Mouse (Mus musculus) 3134 (cell line): Measurements from ENCODE around the gene Tspo.

ENCODE experiments used
- DNase-seq: peaks from one replicate; pipeline ENCODE4 v3.0.0-alpha.2; 2011; ENCODE audit warnings: low spot score; ENCODE audit not compliant: insufficient read length; ENCODE audit errors: extremely low read depth

Tspo gene

DNA sequence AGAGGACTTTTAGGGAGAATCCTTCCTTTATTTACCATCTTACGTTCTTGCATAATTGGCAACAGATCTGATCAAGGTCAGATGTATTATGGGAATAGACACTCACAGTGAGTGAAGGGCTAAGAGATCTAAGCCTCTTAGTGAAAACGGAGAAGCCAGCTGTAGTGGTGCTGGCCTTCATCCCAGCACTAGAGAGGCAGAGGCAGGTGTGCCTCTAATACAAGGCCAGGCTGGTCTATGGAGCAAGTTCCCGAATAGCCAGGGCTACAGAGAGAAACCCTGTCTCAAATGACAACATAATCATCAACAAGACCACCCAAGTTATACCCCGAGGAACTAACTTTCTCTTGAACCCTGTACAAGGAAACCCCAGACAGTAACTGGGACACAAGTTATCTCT, 19.5 kb downstream of the Tspo start:
- no peak for DNase-seq

DNA sequence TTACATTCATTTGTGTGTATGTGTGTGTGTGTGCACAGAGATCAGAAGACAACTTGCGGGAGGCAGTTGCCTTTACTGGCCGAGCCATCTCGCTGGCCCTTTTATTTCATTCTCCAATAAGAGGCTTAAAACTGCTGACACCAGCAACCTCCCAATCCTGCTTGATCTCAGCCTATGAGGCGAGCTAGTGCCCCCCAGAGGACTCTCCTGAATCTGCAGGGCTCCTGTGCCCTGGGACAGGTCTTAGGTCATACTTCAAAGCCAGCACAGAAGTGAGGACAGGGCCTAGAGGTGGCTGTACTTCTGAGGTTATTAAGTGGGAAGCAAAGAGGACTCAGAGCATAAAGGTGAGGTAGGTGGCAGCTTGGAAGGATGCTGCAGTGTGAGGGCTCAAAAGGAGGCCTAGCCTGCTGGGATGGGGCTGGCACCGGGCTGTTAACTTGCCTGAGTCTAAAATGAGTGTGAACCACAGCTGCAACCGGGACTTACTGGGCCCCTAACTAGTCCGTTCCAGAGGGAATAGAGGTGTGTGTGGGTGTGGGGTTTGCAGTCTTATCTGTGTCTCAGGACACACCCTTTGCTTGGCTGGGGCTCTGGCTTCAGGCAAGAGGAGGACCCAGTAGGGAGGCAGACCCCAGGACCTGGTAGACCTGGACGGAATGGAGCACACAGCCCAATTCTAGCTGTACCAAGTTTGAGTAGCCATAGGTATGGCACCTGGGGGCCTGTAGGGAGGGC, 20.2 kb downstream of the Tspo start:
- no peak for DNase-seq

DNA sequence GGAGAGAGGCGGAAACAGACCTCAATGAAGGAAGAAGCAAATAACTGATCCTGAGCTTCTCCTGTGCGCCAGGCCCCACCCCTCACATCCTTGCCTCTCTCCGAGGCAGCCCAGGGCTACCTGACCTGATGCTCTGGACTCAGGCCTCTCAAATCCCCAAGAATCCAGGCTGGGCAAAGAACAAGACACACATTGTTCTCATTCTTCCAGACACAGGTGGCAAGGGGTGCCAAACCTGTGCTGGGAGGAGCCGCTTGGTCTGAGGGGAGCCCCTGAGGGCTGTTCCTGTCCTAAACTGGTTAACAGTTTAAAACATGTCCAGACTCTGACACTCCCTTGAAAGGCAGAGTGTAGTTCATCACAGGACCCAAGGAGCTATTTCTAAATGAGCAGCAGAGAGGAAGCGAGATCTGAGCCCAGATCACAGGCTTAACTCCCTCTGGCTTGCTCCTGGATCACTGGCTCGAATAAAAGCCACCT, 21.4 kb downstream of the Tspo start:
- DNase-seq, result no peak

DNA sequence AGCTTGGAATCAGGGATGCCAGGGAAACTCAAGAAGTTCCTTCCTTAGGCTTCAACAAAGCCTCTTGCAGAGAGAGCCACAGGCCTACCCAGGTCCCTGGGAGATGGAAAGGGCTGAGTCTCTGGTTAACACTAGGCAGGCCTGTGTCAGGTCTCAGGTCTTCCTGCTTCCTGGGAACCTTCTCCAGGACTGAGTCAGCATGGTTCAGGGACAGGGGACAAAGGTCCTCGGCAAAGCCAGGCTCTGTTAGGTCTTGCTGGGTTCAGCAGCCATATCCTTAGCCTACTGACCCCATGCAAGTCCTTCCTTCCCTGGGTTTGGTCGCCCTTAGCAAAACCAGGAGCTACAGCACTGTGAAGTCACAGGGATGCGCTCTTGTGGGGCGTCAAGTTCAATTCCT, 27.4 kb downstream of the Tspo start:
- DNase-seq, result no peak

DNA sequence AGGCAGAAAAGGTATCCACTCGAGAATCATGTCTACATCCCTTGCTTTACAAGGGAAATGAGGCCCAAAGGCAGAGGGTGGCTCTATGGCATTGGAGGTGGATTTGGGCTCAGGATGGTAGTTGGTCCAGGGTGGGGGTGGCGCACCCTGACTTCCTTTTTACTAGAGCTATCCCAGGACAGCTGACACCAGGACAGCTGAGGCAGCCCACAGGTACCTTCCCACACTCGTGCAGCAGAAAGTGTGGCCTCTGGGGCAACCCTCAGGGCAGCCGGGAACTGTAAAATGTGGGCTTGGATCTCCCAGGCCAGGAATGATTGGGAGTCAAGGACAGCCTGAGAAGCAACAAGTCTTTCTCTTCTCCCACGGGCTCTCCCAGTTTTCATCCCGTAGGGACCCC, 28.4 kb downstream of the Tspo start:
- DNase-seq, result no peak

DNA sequence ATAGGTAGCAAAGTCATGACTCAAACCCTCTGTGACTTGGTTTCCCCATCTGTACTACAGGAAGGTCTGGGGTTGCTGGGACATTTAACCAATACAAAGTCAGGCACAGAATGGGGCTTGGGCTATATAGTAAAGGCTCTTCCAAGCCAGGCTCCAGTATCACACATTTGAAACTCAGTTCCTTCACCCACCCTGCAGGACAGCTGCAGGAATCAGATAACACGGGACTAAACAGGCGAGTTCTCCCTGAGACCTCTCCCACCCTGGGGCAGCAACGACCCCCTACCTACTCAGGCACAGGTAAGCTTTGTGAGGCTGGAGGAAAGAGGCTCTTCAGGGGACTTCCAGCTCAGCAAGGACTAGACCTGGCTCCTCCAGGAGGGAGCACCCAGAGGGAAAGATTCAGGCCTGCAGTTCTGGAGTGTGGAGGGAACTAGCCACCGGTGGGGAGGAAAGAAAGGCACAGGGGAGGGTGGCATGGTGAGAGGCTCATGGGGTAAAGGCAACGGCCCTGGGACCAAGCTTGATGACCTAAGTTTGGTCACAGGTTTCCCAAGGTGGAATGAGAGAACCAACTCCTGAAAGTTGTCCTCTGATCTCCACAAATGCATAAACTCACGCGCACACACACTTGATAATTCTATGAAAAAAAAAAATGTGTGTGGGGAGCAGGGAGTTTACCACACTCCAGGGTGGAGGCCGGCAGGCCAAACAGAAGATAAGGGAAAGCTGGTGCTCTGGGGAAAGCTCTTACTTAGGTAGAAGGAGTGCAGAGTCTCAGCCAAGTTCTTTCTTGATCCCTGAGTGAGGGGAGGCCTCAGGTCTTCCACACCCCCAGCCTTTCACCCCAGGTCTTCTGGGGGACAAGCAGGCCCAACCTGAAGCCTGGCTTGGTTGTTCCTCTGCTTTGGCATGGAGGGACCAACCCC, 29.1 kb downstream of the Tspo start:
- no peak for DNase-seq

DNA sequence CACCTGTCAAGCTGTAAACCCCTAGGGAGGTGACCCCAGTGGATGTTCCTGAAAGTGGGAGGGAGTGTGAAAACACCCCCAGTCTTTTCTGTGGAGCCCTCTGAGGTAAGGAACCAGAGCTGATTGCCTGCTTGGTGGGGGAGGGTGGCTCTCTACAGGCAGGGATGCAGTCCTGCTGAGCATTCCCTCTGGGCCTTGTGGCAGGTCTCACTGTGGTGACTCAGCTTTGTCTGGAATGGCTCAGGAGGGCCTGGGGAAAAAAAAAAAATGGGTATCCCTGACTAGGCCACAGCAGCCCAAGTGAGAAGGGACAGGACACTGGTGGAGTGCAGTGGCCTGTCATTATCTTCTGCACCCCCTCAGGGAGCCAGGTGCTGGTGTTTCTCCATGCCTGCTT, 29.8 kb downstream of the Tspo start:
- peak; percentile 58 for DNase-seq

DNA sequence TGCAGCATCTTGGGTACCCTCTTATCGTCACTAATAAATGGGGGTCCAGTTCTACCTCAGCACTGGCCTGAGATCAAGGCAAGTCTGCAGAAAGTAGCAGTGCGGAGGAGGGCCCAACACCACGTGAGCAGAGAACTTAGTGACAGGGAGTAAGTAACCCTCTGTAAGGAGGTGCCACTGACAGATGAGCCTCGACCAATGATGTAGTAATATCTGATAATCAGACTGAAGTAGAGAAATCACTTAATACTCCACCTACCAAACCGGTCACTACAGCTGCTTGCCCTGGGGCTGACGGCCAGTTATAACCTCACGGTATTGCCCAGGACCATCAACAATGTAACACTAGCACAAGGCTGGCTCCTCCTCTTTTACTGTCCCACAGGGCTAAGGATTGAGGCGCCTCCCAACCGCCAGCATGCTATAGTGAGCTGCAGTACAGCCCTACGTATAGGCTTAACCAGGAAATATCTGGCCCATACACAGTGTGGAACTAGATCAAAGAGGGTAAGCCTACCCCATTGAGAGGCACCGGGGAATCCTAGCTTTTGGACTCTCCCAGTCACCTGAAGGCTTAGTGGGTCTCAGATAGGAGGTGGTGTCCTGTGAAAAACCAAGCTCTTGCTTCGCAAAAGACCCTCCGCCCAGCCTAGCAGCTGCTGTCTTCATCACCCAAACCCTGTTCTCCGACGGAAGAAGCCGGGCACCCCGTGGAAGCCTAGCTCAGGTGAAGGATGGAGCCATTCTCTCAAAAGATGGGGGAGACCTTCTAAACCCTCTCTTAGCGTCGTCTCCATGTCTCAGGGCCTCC, 30.5 kb downstream of the Tspo start:
- peak; percentile 43 for DNase-seq

DNA sequence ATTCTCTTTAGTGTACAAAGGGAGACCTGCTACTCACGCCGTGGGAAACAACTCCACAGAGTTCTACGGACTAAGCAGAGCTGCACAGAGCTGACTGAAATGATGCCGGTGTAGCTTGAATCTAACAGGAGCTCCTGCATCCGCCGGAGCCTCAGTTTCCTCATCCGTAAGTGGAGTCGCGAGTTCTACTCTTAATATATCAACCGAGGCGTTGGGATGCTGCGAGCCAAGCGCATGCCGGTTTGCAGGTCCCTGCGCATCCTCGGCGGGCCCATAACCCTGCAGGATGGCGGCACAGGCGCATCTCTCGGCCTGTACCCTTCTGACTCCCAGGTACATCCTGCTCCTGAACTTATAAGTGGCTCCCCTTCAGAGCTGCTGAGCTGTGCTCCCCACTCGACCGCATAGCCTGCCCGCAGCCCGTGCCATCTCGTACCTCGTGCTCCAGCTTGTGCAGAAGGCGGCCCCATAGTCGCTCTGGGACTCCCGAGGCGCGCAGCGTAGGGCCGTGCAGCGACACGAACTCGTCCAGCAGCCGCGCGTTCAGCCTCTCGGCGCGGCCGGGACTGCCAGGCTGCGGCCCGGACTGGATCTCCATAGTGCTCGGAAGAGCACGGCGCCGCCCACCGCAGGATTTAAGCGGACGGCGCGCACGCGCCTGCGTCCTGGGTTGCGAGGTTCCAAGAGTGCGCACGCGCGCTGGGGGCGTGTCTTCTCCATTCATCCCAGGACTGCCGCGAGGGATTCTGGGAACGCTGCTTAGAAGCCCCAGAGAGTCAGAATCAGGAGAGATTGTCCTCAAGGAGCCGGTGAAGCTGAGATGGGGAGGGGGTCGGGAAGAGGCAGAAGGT, 31.3 kb downstream of the Tspo start, which contains the start of gene Ttll12:
Gene Ttll12 (minus strand): TSS at position 645 of the 851 bp plus-strand sequence.
- DNase-seq, result peak; percentile 99

DNA sequence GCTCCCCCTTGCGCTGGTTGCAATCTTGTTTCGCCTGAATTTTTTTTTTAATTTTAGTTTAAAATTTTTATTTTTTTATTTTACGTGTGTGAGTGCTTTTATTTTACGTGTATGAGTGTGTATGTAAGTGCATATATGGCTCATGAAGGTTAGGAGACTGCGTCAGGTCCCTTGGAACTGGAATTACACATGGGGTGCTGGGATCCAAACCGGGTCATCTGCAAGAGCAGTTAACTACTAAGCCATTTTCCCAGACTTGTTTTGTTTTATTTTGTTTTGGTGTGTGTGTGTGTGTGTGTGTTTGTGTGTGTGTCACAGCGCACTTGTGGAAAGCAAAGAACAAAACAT, 31.9 kb downstream of the Tspo start:
- DNase-seq, result no peak

DNA sequence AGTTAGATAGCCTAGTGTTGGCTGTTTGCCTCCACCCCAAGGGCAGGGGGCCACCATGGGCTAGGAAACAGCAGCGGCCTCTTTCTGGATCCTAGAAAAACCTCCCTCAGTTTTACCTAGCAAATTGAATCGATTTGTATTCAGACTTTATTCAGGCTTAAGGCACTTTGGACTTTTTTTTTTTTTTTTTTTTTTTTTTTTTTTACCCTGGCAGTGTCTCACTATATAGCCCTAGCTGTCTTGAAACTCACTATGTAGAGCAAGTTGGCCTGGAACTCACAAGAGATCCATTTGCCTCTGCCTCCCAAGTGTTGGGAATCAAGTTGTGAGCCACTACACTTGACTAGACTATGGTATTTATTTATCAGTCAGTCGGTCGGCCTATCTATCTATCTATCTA, 33.4 kb downstream of the Tspo start:
- no peak for DNase-seq

DNA sequence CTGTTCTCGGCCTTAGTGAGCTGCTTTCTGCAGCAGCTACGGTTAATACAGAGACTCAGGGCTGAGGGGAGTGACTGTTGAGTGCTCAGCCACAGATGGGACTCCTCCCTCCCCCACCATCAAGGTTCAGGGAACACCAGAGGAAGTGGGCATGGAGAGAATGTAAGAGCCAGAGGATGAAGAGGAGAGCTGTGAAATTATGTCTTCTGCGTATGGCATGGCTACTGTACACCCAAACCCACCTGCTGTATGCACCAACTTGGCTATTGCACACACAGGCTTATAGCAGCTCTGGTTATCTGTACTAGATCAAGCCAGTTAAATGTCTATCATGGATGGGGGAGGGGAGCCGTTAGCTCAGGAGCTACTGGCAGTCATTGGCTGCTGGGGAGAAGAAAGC, 37.8 kb downstream of the Tspo start:
- DNase-seq, result no peak

DNA sequence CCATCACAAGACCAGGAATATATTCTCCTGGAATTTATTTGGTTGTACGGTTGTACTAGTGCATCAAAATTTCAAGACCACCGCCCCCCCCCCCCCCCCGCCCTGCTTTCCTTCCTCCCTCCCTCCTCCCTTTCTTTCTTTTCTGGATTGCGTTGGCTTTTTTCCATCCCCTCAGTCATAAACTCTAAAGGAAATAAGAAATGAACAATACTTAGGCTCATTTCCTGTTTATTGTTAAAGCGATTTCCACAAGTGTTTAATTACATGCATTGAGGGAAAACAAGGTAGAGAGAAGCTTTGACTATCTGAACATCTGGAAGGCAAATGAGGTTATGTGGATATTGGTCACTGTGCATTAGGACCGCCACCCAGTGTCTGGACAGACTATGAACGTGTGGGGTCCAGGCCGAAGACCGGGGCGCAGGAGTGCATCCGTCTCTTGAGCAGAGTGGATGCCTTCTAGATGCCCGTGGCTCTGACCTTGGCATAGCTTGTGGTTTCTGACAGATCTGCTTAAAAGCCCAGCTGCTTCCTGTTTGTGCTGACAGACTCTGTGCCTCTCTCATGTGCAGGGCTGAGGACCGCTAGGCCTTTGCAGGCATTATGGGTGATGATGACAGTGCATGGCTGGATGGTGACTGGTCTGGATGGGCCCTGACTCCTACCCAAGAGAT, 39.1 kb downstream of the Tspo start:
- DNase-seq, result peak; percentile 34

DNA sequence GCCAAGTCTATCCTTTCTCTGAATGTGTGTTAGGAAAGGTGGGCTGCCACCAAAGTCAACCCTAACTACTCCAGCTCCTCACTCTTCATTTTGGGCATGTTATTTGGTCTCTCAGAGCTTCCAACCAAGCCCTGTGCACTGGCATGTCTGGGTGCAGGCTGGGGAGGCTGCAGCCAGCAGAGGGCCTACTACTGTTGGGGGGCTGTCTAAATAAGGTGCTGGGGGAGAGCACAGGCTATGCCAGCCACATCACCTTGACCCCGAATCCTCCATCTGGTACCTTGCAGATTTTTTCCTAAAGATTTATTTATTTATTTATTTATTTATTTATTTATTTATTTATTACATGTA, 39.6 kb downstream of the Tspo start:
- no peak for DNase-seq

DNA sequence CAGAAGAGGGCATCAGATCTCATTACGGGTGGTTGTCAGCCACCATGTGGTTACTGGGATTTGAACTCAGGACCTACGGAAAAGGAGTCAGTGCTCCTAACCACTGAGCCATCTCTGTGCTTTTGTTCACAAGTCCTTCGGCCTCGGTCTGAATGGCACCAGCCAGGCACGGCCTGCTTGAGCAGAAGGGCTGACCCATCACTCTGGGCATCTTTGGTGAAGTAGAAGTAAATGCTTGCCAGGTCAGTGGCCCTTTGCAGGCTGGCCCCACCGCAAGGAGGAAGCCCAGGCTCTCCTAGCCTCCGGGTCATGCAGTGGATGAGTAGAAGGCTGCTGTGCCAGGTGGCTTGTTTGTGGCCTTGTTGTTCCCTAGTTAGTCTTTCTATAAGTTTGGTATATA, 40.0 kb downstream of the Tspo start:
- DNase-seq, result no peak

DNA sequence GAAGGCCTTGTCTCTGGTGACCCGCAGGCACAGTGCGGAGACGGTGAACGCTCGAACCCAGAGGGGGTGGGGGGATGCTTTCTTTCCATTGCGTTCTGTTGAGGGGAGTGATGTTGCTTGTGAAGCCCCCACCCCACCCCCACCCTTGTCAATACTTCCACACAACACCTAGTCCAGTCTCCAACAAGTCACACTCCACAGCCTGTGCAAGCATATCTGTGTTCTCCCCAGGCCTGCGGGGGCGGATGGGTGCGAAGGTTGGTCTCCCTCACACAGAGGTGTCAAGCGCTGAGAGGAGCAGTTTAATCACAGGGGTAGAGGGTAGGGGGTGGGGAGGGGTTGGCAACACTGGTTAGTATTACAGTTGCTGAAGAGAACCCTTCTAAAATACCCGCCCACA, 42.8 kb downstream of the Tspo start:
- no peak for DNase-seq

DNA sequence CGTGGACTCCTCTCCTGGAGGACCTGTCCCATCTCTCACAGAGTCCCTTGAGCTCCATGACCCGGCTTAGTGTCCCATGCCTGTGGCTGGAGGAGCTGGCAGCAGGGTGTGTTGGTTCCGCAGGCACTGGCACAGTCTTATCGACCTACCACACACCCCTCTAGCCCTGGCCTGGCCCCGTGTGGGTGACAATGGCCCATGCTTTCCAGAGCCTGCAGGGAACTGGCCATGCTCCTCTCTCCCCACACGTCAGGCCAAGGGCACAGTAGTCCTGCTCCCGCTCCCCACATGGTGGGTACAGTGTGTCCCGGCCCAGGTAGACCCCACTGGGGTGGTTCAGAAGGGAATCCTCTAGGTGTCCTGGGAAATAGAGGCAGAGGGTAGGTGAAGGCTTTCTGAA, 43.3 kb downstream of the Tspo start:
- DNase-seq, result no peak

DNA sequence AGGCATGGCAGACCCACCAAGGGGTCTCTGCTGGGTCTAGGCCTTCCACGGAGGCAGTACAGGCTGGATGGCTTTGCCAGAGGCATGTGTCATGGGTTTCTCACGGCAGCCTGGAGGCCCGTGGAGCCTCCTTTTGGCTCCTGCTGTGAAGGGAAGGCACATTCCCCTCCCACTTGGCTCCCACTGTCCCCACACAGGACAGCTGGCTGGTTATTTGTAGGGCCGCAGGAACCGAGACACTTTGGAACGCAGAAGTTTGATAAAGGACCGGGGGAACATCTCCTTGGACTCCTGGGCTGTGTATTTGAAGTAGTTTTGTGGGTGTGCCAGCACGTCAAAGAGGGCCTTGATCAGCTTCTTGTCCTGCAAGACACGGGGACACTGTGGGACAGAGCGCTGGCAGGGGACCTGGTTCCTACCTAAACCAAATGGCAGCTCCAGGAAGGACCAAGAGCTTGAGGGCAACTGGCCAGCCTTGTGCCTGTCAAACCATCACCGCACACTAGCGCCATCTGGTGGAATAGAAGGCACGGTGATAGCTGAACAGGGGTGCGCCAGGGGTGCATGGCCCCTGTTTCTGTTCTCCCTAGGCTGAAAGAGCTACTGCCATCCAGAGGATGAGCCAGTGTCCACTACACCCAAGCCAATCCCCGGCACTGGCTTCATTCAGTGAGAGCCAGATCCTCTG, 43.9 kb downstream of the Tspo start:
- peak; percentile 46 for DNase-seq

DNA sequence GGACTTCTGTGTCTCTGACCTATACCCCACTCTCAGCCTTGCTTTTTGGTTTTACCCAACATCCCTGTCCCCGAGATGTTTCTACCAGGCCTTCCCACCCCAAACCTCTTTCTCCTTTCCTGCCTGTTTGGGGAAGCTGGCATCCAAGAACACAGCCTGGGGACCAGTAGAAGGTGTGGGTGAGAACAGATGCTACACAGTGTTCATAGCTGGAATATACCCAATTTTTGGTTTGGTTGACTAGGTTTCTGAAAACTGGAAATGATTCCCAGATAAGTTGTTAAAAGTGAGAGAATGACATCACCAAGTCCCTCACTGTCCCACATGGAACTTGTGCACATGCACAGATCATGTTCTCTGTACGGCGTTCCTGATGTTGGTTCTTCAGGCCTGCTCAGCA, 51.9 kb downstream of the Tspo start:
- DNase-seq, result no peak
